Mouse (Mus musculus) cerebellum, postnatal 4 days (tissue): ENCODE results near the gene Slc4a1.
A peak's percentile ranks its signal among the peaks of the same experiment; 100 is the strongest.

ENCODE experiments used
- DNase-seq, 2 experiments: peaks; one replicate each; pipeline ENCODE4 v3.0.0; 2022; ENCODE audit warnings: low spot score in 2 of 2, mixed read lengths in 1 of 2

Gene Slc4a1

DNA sequence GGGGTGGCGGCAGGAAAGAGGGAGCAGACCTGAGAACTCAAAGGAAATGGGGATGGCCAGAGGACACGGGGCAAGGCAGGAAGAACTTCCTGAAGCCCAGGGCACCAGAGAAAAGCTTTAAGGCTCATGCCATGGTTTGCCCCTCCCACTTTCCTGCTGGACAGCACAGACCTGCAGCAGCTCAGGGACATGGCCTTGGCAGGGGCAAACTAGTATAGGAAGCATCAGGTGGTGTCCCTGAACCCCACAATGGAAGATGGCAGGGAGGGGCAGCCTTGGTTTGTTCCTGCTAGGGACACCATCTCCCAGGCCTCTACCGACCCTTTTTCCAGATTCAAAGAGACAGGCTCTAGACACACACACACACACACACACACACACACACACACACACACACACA lies 60.6 kb downstream of the Slc4a1 start:
- no peak for DNase-seq

DNA sequence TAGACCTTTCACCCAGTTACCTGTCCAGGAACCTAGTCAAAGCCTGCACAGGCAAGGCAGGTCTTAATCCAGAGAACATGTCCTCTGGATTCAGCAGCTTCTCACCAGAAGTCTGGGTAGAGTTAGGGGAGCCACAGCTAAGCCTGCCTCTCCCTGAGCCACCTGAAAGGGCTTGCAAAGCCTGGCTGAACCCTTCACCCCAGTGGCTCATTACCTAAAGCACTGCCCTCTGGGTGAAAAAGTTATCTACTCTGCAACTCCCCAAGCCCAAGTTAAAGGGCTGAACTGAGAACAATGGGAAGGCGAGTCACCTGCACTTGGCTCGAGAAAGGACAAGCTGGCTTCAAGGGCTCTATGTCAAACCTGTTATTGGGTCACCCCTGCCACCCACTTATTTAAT lies 61.9 kb downstream of the Slc4a1 start:
- DNase-seq = no peak

DNA sequence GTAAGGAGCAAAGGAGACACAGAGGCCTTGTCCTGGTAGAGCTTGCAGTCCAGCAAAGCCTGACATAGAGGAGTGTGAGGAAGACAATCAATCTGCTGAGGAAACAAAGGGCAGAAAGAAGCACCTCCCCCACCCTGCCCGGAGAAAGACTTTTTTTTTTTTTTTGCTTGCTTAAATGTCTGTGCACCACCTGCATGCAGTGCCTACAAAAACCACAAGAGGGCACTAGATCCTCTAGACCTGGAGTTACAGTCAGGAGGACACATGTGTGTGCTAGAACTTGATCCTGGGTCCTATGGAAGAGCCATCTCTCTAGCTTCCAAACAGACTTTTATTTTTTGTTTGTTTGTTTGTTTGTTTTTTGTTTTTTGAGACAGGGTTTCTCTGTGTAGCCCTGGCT lies 66.2 kb downstream of the Slc4a1 start:
- peak in 1 of 2 experiments; percentile 75 for DNase-seq
